Mouse (Mus musculus): ENCODE measurements at regions not wholly inside any gene's neighbourhood (a gene's known extent, or its start where the extent isn't known, plus 50 kb on each side); places are given as distances from the start of the nearest gene placed in this dataset.

DNA sequence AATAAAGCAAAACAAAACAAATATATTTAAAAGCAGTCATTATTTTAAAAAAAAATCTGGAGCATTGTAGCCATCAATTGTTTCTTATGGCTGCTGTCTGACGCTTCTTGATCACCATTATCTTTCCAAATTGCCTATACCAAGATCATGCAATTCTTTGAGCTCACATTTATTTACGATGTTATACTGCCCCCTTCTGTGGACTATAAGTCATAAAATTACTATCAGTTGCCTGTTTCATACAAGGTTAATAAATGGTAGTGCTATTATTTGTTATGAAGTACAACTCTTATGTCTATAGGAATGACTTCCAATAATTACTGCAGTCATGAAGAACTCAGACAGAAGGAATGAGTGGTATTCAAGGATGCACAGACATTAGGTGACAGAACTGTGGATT, 57.3 kb upstream of the Eda2r start:
- no peak overlapping the region for H3K4me2 ChIP-seq (replicated peaks)
- no peak overlapping the region for H3K9ac ChIP-seq
- no peak overlapping the region for H3K27ac ChIP-seq
- no peaks in the 10 kb centered on the region for H3K9me3 ChIP-seq (ENCODE audit: control insufficient read depth, low read length)
- no peaks in the 10 kb centered on the region for H3K4me1 ChIP-seq (replicated peaks; ENCODE audit: control insufficient read depth, insufficient read depth, low read length)
- no peak for ATAC-seq (ENCODE audit: low FRiP score)
- H3K27me3 ChIP-seq (ENCODE audit: control insufficient read depth, insufficient read depth, low read length) = no peaks in the 10 kb centered on the region
- H3K36me3 ChIP-seq (replicated peaks; ENCODE audit: control insufficient read depth, insufficient read depth) = no peaks in the 10 kb centered on the region
- H3K4me3 ChIP-seq (replicated peaks; ENCODE audit: low read length) = no peak overlapping the region
- DNase-seq (ENCODE audit: low spot score) = peak; percentile 39
- WGBS = 45% methylated on average over 2 of the region's 2 CpGs

DNA sequence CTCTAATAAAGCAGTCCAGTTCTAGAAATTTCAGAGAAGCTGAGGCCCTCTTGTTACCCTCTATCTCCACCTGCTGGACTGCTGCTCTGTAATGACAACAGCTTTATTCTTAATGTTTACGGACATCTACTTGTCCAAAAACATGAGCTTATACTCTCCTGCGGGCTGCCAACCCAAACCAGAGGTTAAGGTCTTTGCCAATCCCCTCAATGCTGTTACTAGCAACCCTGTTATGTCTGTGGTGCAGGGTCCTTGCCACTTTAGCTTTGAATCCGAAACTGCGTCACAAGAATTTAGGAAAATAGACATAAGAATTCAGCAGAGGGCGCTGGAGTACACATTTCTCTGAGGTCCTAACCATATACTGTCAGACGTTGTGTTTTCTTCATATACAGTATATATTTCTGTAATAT, 54.4 kb upstream of the Eda2r start:
- H3K9me3 ChIP-seq (ENCODE audit: control insufficient read depth, low read length) = no peaks in the 10 kb centered on the region
- 19% methylated on average over 6 of the region's 6 CpGs for WGBS
- peak; percentile 76 for ATAC-seq (ENCODE audit: low FRiP score)
- H3K9ac ChIP-seq = peak overlapping the region; percentile 60
- H3K4me1 ChIP-seq (replicated peaks; ENCODE audit: control insufficient read depth, insufficient read depth, low read length) = no peaks in the 10 kb centered on the region
- no peaks in the 10 kb centered on the region for H3K36me3 ChIP-seq (replicated peaks; ENCODE audit: control insufficient read depth, insufficient read depth)
- peak overlapping the region; percentile 51 for H3K4me2 ChIP-seq (replicated peaks)
- peak overlapping the region; percentile 32 for H3K4me3 ChIP-seq (replicated peaks; ENCODE audit: low read length)
- H3K27ac ChIP-seq = no peak overlapping the region
- peak; percentile 80 for DNase-seq (ENCODE audit: low spot score)
- no peaks in the 10 kb centered on the region for H3K27me3 ChIP-seq (ENCODE audit: control insufficient read depth, insufficient read depth, low read length)

All from hindbrain, embryonic 14.5 days (tissue).